Mouse (Mus musculus): ENCODE results near the gene Sec14l1.

- TF ChIP-seq CTCF (IDR thresholded peaks at IDR 0.05; ENCODE audit: low read depth) (no peak), EP300 (IDR thresholded peaks at IDR 0.05; ENCODE audit: low read depth) (no peak)
Observed at GRCm38 (mm10) chr11:117138795-117139463, 24.0 kb downstream of the Sec14l1 start.

All from liver, postnatal 0 days (tissue).